Mouse (Mus musculus) cerebellum, adult 18-20 months (tissue): ENCODE measurements around the gene Inka1.

ENCODE experiments used
- DNase-seq, 2 experiments: peaks; one replicate each; pipeline ENCODE4 v3.0.0; 2021

Gene Inka1

GRCm38 (mm10) chr9:107983421-107983890 is 2.2 kb downstream of the Inka1 start:
- DNase-seq = no peak

- DNase-seq = no peak
Observed at GRCm38 (mm10) chr9:107982681-107983346, 2.9 kb downstream of the Inka1 start, which contains the start of gene Gm20661. Gm20661 (plus strand) TSS chr9:107983058.

GRCm38 (mm10) chr9:107981684-107982605 is 3.7 kb downstream of the Inka1 start:
- DNase-seq = no peak

GRCm38 (mm10) chr9:107978815-107979214 is 6.9 kb downstream of the Inka1 start:
- DNase-seq = no peak

GRCm38 (mm10) chr9:107975399-107976386 is 10.0 kb downstream of the Inka1 start, which contains the start of gene Uba7:
Uba7 (plus strand) TSS chr9:107975505.
- DNase-seq = no peak

GRCm38 (mm10) chr9:107974491-107975171 is 11.0 kb downstream of the Inka1 start:
- no peak for DNase-seq

- no peak for DNase-seq
Observed at GRCm38 (mm10) chr9:107971690-107972541, 13.8 kb downstream of the Inka1 start.

GRCm38 (mm10) chr9:107970311-107970710 is 15.4 kb downstream of the Inka1 start:
- no peak for DNase-seq

- no peak for DNase-seq
Observed at GRCm38 (mm10) chr9:107968531-107968930, 17.1 kb downstream of the Inka1 start.

GRCm38 (mm10) chr9:107967437-107967836 is 18.2 kb downstream of the Inka1 start:
- no peak for DNase-seq

- no peak for DNase-seq
Observed at GRCm38 (mm10) chr9:107966676-107967075, 19.0 kb downstream of the Inka1 start.

GRCm38 (mm10) chr9:107964681-107965080 is 21.0 kb downstream of the Inka1 start:
- DNase-seq = no peak

- peak; percentile 76 to 78 for DNase-seq
Observed at GRCm38 (mm10) chr9:107963700-107964099, 22.0 kb downstream of the Inka1 start.

- no peak for DNase-seq
Observed at GRCm38 (mm10) chr9:107962916-107963315, 22.8 kb downstream of the Inka1 start.

- DNase-seq = no peak
Observed at GRCm38 (mm10) chr9:107961881-107962280, 23.8 kb downstream of the Inka1 start.

- DNase-seq = no peak
Observed at GRCm38 (mm10) chr9:107961351-107961762, 24.3 kb downstream of the Inka1 start.

GRCm38 (mm10) chr9:107960928-107961327 is 24.8 kb downstream of the Inka1 start:
- no peak for DNase-seq

- no peak for DNase-seq
Observed at GRCm38 (mm10) chr9:107959896-107960295, 25.8 kb downstream of the Inka1 start.

GRCm38 (mm10) chr9:107957141-107957540 is 28.5 kb downstream of the Inka1 start:
- DNase-seq = no peak

- no peak for DNase-seq
Observed at GRCm38 (mm10) chr9:107955613-107956289, 29.9 kb downstream of the Inka1 start.
